Mouse (Mus musculus) forebrain, embryonic 13.5 days (tissue): ENCODE results near the gene Cenpm. TPM values are rescaled to one million over a fixed set of nuclear protein-coding genes. Genes with fewer than 3 reads are reported as not detected.

Experiments
- ATAC-seq: fragments of 200-750 bp; cut with Nextera tagmentation; 2 replicates; pipeline ENCODE4 v1.8.0; 2017
- H3K27ac ChIP-seq: fragments of 300-500 bp; sonication (generic); 2 replicates; pipeline ENCODE4 v1.5.1; 2015; ENCODE audit warnings: inconsistent platforms, mild to moderate bottlenecking, moderate library complexity
- H3K27me3 ChIP-seq: fragments of 300-500 bp; sonication (generic); 2 replicates; pipeline ENCODE4 v1.6.1; 2015; ENCODE audit warnings: mild to moderate bottlenecking, inconsistent platforms
- H3K36me3 ChIP-seq: fragments of 300-500 bp; sonication (generic); 2 replicates; pipeline ENCODE4 v1.6.1; 2015; ENCODE audit warnings: mild to moderate bottlenecking, inconsistent platforms; ENCODE audit not compliant: poor library complexity, severe bottlenecking
- H3K4me1 ChIP-seq: fragments of 300-500 bp; sonication (generic); 2 replicates; pipeline ENCODE4 v1.6.1; 2015; ENCODE audit warnings: inconsistent platforms
- H3K4me2 ChIP-seq: fragments of 300-500 bp; sonication (generic); 2 replicates; pipeline ENCODE4 v1.6.1; 2015; ENCODE audit warnings: inconsistent platforms, mild to moderate bottlenecking, moderate library complexity
- H3K4me3 ChIP-seq: fragments of 300-500 bp; sonication (generic); 2 replicates; pipeline ENCODE4 v1.5.1; 2015; ENCODE audit warnings: mild to moderate bottlenecking, inconsistent platforms
- H3K9ac ChIP-seq: fragments of 300-500 bp; sonication (generic); 2 replicates; pipeline ENCODE4 v1.6.1; 2015; ENCODE audit warnings: mild to moderate bottlenecking, inconsistent platforms
- H3K9me3 ChIP-seq: fragments of 300-500 bp; sonication (generic); replicated peaks from 2 replicates; pipeline ENCODE4 v1.6.1; 2016; ENCODE audit warnings: inconsistent platforms
- WGBS: fragments of 180-500 bp; shearing (Covaris S2); methylation state at CpG from one replicate; pipeline ENCODE4 v1.1.7; 2015; 5-methylcytosine and 5-hydroxymethylcytosine counted together
- microRNA counts: library from miRNA; unstranded; fragments of <30 nt; microRNA quantifications from one replicate; lab custom pipeline; 2016
- microRNA-seq: library from miRNA; unstranded; fragments of <30 nt; microRNA quantifications from one replicate; pipeline ENCODE4, GENCODE M21; 2016
- polyA plus RNA-seq: library from polyadenylated mRNA; unstranded; fragments of >200 nt; fragmentation: Nextera tagmentation; extraction: Ambion mirVana; gene quantifications from 2 replicates; pipeline ENCODE4 v1.2.1, GENCODE M21; 2015

Gene Cenpm
- polyA plus RNA-seq, 1 experiment from 2014 or later: 71.5 TPM

DNA sequence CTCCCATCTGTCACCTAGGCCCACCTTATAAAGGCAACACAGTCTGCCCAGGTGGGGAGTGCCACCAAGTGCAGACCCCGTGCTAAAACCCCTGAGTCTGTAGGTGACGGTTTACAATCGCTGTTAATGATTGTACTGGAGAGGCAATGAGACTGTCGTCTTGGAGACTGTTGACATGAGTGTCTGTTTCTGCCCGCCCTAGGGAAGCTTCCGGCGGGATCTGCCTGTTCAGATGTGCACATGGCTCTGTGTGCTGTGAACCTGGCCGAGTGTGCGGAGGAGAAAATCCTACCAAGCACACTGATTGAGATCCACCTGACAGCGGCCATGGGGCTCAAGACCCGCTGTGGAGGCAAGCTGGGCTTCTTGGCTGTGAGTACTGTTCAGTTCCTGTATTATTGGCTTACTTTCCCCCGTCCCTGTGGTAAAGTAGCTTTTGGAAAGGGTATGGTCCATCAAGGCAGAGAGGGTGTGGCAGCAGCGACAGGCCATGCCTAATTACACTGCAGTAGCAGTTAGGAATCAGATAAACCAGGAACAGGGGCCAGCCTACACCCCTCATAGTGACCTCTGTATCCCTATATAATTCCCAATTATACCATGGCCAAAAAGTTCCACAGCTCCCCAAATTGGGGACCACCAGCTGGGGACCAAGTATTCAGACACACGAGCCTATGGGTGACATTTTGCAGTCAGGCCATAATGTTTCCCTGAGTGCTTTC, 59.3 kb downstream of the Cenpm start:
- Histone ChIP-seq H3K27me3 (no peaks in the 10 kb centered on the region), H3K9ac (no peak overlapping the region), H3K9me3 (peaks cover 10% of the 10 kb centered on the region; the same call in 1 of the 2 replicates), H3K27ac (no peak overlapping the region), H3K4me2 (no peak overlapping the region), H3K4me1 (no peaks in the 10 kb centered on the region), H3K36me3 (peaks cover 99% of the 10 kb centered on the region), H3K4me3 (no peak overlapping the region)
- 95% methylated on average over 14 of the region's 14 CpGs for WGBS
- ATAC-seq: no peak

DNA sequence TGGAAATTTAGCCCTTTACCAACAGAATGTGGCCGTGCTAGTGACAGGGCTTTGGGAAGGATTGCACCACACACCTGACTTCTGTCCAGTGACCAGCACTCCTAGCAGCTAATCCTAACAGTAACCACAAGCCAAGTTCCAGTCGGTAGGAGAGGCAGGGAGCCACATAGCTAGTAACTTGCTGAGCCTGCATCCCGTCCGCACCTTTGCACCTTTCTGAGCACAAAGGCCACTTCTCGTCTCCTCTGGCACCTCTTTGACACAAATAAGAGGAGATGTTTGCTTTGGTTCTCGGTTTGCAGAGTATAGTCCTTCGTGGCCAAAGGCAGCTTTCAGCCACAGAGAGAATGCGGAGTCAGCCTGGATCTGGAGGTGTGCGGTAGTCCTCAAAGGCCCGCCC, 59.9 kb downstream of the Cenpm start:
- WGBS: 93% methylated on average over 10 of the region's 10 CpGs
- no peaks in the 10 kb centered on the region for H3K4me1 ChIP-seq
- peak overlapping the region; percentile 40; the same call in 1 of the 2 replicates for H3K27ac ChIP-seq
- H3K9ac ChIP-seq: no peak overlapping the region
- H3K27me3 ChIP-seq: no peaks in the 10 kb centered on the region
- peaks cover 99% of the 10 kb centered on the region for H3K36me3 ChIP-seq
- H3K4me3 ChIP-seq: no peak overlapping the region
- no peak overlapping the region for H3K4me2 ChIP-seq
- peaks cover 10% of the 10 kb centered on the region; the same call in 1 of the 2 replicates for H3K9me3 ChIP-seq
- no peak for ATAC-seq

DNA sequence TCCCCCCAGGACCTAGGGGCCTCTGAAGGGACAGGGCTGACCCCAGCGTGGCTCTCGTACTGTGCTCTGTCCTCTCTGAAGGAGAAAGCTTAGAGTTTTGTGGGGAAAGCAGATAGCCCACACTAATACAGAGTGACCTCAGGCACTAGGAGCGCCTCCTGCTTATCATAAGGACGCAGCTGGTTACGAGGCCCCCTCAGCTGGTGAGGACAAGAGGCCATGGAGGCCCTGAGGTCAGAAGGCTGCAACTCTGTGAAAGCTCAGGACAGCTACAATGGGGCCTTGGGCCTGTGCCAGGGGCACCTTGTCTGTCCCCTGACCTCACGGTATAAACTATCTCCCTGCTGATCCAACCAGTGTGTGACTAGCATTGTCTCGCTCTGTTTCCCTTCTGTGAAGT, 60.4 kb downstream of the Cenpm start:
- H3K27me3 ChIP-seq: no peaks in the 10 kb centered on the region
- whole genome bisulfite sequencing: 95% methylated on average over 7 of the region's 7 CpGs
- H3K4me1 ChIP-seq: no peaks in the 10 kb centered on the region
- no peak overlapping the region for H3K27ac ChIP-seq
- no peak overlapping the region for H3K9ac ChIP-seq
- no peak overlapping the region for H3K4me3 ChIP-seq
- H3K9me3 ChIP-seq: peaks cover 10% of the 10 kb centered on the region; the same call in 1 of the 2 replicates
- H3K36me3 ChIP-seq: peaks cover 99% of the 10 kb centered on the region
- ATAC-seq: no peak
- no peak overlapping the region for H3K4me2 ChIP-seq

MicroRNA genes within 50 kb of the gene (microRNA counts, 519-probe panel; counts per million panel counts)
- microRNA mmu-miR-33 (lab: Ali Mortazavi, UCI): 3,286 counts per million, percentile 69 among the panel's probes with 10 or more counts

Small RNAs within 50 kb of the gene (microRNA-seq; reads per million reads assigned to microRNA genes)
- 141 reads per million, percentile 55 among the genes with 10 or more reads in this experiment for gene Mir33

Other genes starting within 250 kb of the Cenpm start
- gene Desi1, start 210.9 kb downstream of the Cenpm start, polyA plus RNA-seq: 36.7 and 38.4 TPM in 2 replicates
- gene Snu13, start 197.2 kb downstream of the Cenpm start, polyA plus RNA-seq: 270 and 290 TPM in 2 replicates
- gene 4930407I10Rik, start 185.6 kb downstream of the Cenpm start, polyA plus RNA-seq: not detected in 2 replicates
- gene Mei1, start 174.8 kb downstream of the Cenpm start, polyA plus RNA-seq: 0.04 and 0.14 TPM in 2 replicates
- gene Ccdc134, start 116.8 kb downstream of the Cenpm start, polyA plus RNA-seq: 15.2 and 15.9 TPM in 2 replicates
- gene Srebf2, start 97.6 kb downstream of the Cenpm start, polyA plus RNA-seq: 200 and 218 TPM in 2 replicates
- 0.74 and 0.77 TPM in 2 replicates for gene Shisa8, start 31.9 kb downstream of the Cenpm start, polyA plus RNA-seq
- gene Tnfrsf13c, start 20.4 kb downstream of the Cenpm start, polyA plus RNA-seq: 0.15 and 0.22 TPM in 2 replicates
- gene 1500009C09Rik, start 7.6 kb upstream of the Cenpm start, polyA plus RNA-seq: 7.7 and 7.8 TPM in 2 replicates
- 248 and 264 TPM in 2 replicates for gene Sept3, start 30.1 kb upstream of the Cenpm start, polyA plus RNA-seq
- not detected in 2 replicates for gene Wbp2nl, start 54.2 kb upstream of the Cenpm start, polyA plus RNA-seq
- gene Naga, start 94.2 kb upstream of the Cenpm start, polyA plus RNA-seq: 19.4 and 25.2 TPM in 2 replicates
- 1.3 and 1.8 TPM in 2 replicates for gene Pheta2, start 94.2 kb upstream of the Cenpm start, polyA plus RNA-seq
- 303 and 321 TPM in 2 replicates for gene Smdt1, start 94.2 kb upstream of the Cenpm start, polyA plus RNA-seq
- gene Ndufa6, start 109.6 kb upstream of the Cenpm start, polyA plus RNA-seq: 318 and 358 TPM in 2 replicates
- gene Cyp2d22, start 135.5 kb upstream of the Cenpm start, polyA plus RNA-seq: 1.6 and 1.7 TPM in 2 replicates
- gene Cyp2d11, start 149.3 kb upstream of the Cenpm start, polyA plus RNA-seq: not detected in 2 replicates
- 0.57 TPM in 1 of 2 replicates, not detected in the other for gene Cyp2d10, start 162.4 kb upstream of the Cenpm start, polyA plus RNA-seq
- not detected in 2 replicates for gene Cyp2d9, start 188.7 kb upstream of the Cenpm start, polyA plus RNA-seq